Mouse (Mus musculus) ovary, adult 2 months (tissue): ENCODE results near the gene Akr1c18. TPM values are rescaled to one million over a fixed set of nuclear protein-coding genes. Genes with fewer than 3 reads are reported as not detected.

ENCODE experiments used
- polyA plus RNA-seq: library from polyadenylated mRNA; depleted of rRNA; stranded (reverse); fragments of >200 nt; gene quantifications from 2 replicates; pipeline ENCODE4 v1.2.3, GENCODE M21; 2012; rRNA removed

The Akr1c18 gene
- 37.3 and 46.9 TPM in 2 replicates for polyA plus RNA-seq

DNA sequence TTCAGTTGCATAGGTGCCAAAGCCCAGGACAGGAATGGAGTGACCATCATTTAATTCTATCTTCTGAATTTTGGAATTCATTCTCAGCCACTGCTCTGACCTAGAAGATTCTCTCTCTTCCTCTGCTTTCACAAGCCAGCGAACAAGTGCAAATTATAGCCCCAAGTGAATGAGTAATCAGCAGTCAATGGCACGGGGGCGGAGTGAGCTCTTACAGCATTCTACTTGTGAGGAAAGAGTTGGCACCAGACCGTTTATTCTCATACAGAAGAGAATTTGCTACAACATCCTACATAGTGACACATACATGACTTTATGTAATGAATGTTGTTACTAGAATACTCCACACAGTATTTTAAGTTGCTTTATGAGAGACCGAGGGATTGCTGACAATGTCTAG, at the start of gene Akr1c18:
TSS of gene Akr1c18 (minus strand) at position 137 of the 400 bp plus-strand sequence.

DNA sequence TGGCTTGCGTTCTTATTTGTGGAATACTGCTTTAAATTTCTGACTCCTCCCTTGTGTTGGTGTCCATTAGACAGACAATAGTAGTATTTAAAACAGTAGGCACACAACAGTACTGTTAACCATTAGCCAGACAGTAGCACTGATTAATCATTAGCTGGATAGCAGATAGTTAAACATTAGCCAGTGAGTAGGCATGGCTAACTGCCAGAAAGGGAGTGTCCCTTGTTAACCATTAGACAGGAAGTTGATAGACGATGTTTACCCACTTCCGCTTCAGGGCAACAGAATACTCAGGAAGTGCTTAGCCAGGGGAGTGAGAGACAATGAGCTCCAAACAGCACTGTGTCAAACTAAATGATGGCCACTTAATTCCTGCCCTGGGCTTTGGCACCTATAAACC, 40.5 kb upstream of the Akr1c18 start, which contains the start of gene Akr1c13:
TSS of gene Akr1c13 (plus strand) at position 247 of the 400 bp plus-strand sequence.

Other genes with a start within 250 kb of the Akr1c18 start
- 18.3 and 20.7 TPM in 2 replicates for gene Net1, start 232.4 kb downstream of the Akr1c18 start, polyA plus RNA-seq
- gene Tubal3, start 232.4 kb downstream of the Akr1c18 start, polyA plus RNA-seq: 0.19 and 0.33 TPM in 2 replicates
- not detected in 2 replicates for gene Ucn3, start 205.3 kb downstream of the Akr1c18 start, polyA plus RNA-seq
- gene Akr1c14, start 101.6 kb downstream of the Akr1c18 start, polyA plus RNA-seq: 15.6 and 16.9 TPM in 2 replicates
- gene Akr1c13, start 40.5 kb upstream of the Akr1c18 start, polyA plus RNA-seq: 2.3 and 2.6 TPM in 2 replicates
- 0.25 and 0.45 TPM in 2 replicates for gene Akr1c19, start 78.0 kb upstream of the Akr1c18 start, polyA plus RNA-seq
- gene Akr1c12, start 128.8 kb upstream of the Akr1c18 start, polyA plus RNA-seq: 0.25 TPM in 1 of 2 replicates, not detected in the other